Mouse (Mus musculus) olfactory bulb, adult 2 months (tissue): Measurements from ENCODE around the gene Rita1.

Source experiments
- CTCF ChIP-seq: fragments of 200-500 bp; IDR thresholded peaks from 2 replicates; pipeline ENCODE4 v1.5.1; 2012; ENCODE audit warnings: low read depth, mild to moderate bottlenecking, low read length, moderate library complexity; ENCODE audit not compliant: insufficient read depth
- POLR2A ChIP-seq: fragments of 200-500 bp; IDR thresholded peaks from 2 replicates; pipeline ENCODE4 v1.6.1; 2012; ENCODE audit warnings: mild to moderate bottlenecking, low read depth, low read length, moderate library complexity; ENCODE audit not compliant: insufficient read depth

DNA sequence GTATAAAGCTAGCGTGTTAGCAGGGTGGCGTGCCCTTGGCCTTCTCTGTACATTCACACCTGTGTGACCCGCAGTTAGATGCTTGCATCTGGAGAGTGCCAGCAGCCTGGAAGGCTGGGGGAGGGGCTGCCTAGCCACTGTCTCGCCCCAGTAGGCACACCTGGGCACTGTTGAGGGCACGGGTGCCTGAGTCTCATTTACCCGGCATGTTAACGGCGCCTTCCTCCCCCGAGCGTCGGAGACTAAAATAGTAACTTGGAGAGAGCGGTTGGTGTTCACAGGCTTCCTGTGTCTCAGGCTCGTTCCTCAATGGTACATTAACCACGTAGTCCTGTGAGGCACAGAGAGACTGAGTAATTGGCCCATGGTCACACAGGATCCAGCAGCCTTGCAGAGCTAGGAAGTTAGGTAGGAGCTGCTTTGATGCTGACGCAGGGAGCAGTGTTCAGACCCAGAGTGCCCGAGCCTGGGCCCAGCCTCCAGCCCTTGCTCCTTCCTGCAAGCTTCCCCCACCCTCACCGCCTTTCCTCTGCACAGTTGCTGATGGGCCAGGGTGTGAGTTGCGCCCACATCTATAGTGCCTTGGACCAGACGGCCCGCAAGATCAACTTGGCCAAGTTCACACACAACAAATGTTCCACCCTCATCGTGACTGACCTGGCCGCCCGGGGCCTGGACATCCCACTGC is 8.8 kb upstream of the Rita1 start:
- no peak for TF ChIP-seq CTCF
- no peak for TF ChIP-seq POLR2A
